Mouse (Mus musculus) CD4-positive, CD25-positive, alpha-beta regulatory T cell, adult 2 months (primary cell): Measurements from ENCODE around the gene Tbx20.

ENCODE experiments used
- DNase-seq: peaks from one replicate; pipeline ENCODE4 v3.0.0-alpha.2; 2012; ENCODE audit warnings: low read depth, low spot score

Gene Tbx20

GRCm38 (mm10) chr9:24769611-24770010, 4.5 kb downstream of the Tbx20 start:
- DNase-seq, result no peak

DNA sequence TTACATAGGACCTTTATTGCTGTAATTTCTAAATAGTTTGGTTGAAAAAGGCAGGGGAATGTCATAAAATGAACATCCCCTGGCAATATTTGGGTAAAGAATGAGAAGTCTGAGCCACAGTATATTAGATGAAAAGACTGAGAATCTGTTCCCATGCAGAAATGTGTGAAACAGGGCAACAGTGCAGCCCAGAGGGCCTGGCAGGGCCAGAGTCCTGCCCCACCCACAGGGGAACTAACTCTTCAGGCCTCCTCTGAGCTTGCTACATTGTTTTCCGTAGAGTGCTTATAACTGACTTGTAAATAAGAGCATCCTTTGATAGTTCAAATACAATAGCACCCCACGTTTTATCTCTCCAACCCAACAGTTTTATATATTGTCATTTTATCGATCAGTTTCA, 7.0 kb downstream of the Tbx20 start:
- DNase-seq, result no peak

- no peak for DNase-seq
Measured at GRCm38 (mm10) chr9:24765572-24765971, 8.5 kb downstream of the Tbx20 start.

- no peak for DNase-seq
Measured at GRCm38 (mm10) chr9:24760461-24760860, 13.6 kb downstream of the Tbx20 start.

- no peak for DNase-seq
Measured at GRCm38 (mm10) chr9:24744958-24745357, 29.1 kb downstream of the Tbx20 start.

- DNase-seq, result no peak
Measured at GRCm38 (mm10) chr9:24701246-24701645, 72.9 kb downstream of the Tbx20 start.

DNA sequence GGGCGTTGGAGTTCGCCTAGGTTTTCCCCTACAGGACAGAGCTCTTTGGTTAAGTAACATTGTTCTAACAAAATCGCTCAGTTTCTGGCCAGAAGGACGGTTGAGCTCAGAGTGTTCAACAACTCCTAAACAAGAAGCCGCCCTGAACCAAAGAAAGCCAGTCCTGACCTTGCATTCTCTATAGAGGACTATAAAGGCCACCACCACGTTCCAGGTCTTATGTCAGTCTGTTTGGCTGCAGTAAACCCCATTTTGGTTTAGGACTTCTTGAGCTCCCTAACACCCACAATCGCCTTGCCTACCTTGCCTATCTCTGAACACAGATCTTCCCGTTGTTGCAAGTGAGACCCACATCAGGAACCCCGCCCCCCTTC, 77.7 kb downstream of the Tbx20 start:
- no peak for DNase-seq

- DNase-seq, result no peak
Measured at GRCm38 (mm10) chr9:24695700-24696404, 78.3 kb downstream of the Tbx20 start, which contains the start of gene Dpy19l2. Gene Dpy19l2 (minus strand): TSS chr9:24696293.
